Mouse (Mus musculus) cortical plate, adult 2 months (tissue): Measurements from ENCODE around the gene Fam193b.

ENCODE experiments used
- CTCF ChIP-seq: fragments of 200-500 bp; IDR thresholded peaks from 2 replicates; pipeline ENCODE4 v1.5.1; 2011; ENCODE audit warnings: mild to moderate bottlenecking, control low read depth, low read length; ENCODE audit not compliant: insufficient read depth; ENCODE audit errors: extremely low read depth
- POLR2A ChIP-seq: fragments of 200-500 bp; IDR thresholded peaks from 2 replicates; pipeline ENCODE4 v1.6.1; 2011; ENCODE audit warnings: mild to moderate bottlenecking, low read length, control low read depth; ENCODE audit not compliant: insufficient read depth; ENCODE audit errors: extremely low read depth

GRCm38 (mm10) chr13:55574321-55574720 lies 3.4 kb upstream of the Fam193b start:
- TF ChIP-seq CTCF (no peak), POLR2A (no peak)
